Mouse (Mus musculus): ENCODE measurements around the gene Cand2. TPM values are rescaled to one million over a fixed set of nuclear protein-coding genes. Genes with fewer than 3 reads are reported as not detected.

Cand2 gene
- polyA plus RNA-seq, 1 experiment from 2014 or later = 36.8 TPM

DNA sequence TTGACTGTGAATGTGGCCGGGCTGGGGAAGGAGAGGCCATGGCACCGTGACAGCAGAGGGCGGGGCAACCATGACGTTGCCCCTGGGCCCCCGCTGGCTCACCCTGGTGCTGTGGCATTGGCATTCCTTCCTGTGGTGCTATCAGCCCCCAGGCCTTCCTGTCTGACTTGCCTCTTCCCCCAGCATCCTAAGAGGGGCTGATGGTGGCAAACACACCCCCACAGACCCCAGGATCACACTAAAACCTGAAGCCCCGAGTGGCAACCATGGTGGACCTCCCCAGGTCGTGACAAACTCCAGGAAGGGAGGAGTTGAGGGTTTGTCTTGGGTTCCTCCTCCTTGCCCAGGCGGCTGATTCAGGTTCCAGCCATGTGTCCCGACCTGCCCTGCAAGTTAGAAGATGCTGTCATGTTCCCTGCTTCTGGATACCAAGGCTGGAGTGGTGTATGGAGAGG lies 15.3 kb upstream of the Cand2 start:
- ATAC-seq (ENCODE audit: low FRiP score, low TSS enrichment) = 0 out of 2 replicates have a peak, but pooled peaks have one; percentile 37
- Histone ChIP-seq H3K4me1 (ENCODE audit: insufficient read depth, low read length) (peaks cover 31% of the 10 kb centered on the region), H3K9ac (replicated peaks; ENCODE audit: low read length) (no peak overlapping the region), H3K9me3 (ENCODE audit: low read length) (no peaks in the 10 kb centered on the region), H3K36me3 (ENCODE audit: insufficient read depth, low read length) (no peaks in the 10 kb centered on the region), H3K4me3 (ENCODE audit: low read length) (no peak overlapping the region), H3K27me3 (ENCODE audit: insufficient read depth, low read length) (no peaks in the 10 kb centered on the region), H3K4me2 (replicated peaks; ENCODE audit: low read depth, low read length) (no peak overlapping the region), H3K27ac (ENCODE audit: low read length) (peak overlapping the region; percentile 61; the same call in 1 of the 2 replicates)
- WGBS = 46% methylated on average over 9 of the region's 9 CpGs

DNA sequence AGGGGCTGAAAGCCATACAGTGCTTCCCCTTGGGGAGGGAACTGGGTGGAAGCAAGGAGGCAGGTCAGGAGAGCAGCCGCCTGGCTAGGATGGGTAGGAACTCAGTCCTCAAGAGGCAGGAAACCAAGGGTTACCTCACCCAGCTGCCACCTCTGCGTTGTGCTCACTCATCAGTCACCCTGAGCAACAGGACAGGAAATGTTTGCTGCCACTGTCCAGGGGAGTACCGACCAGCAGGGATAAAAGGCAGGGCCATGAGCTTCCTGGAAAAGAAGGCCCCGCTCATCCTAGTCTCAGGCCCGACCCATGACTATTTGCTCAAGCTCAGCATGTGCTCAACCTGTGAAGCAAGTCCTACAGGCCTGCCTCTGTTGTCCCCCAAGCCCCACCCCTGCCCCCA lies 14.9 kb upstream of the Cand2 start:
- H3K4me1 ChIP-seq (ENCODE audit: insufficient read depth, low read length) = peaks cover 34% of the 10 kb centered on the region
- no peak overlapping the region for H3K4me2 ChIP-seq (replicated peaks; ENCODE audit: low read depth, low read length)
- no peak overlapping the region for H3K4me3 ChIP-seq (ENCODE audit: low read length)
- H3K27ac ChIP-seq (ENCODE audit: low read length) = peak overlapping the region; percentile 61; the same call in 1 of the 2 replicates
- WGBS = 56% methylated on average over 5 of the region's 5 CpGs
- H3K9me3 ChIP-seq (ENCODE audit: low read length) = no peaks in the 10 kb centered on the region
- H3K9ac ChIP-seq (replicated peaks; ENCODE audit: low read length) = no peak overlapping the region
- no peak for ATAC-seq (ENCODE audit: low FRiP score, low TSS enrichment)
- H3K27me3 ChIP-seq (ENCODE audit: insufficient read depth, low read length) = no peaks in the 10 kb centered on the region
- no peaks in the 10 kb centered on the region for H3K36me3 ChIP-seq (ENCODE audit: insufficient read depth, low read length)

DNA sequence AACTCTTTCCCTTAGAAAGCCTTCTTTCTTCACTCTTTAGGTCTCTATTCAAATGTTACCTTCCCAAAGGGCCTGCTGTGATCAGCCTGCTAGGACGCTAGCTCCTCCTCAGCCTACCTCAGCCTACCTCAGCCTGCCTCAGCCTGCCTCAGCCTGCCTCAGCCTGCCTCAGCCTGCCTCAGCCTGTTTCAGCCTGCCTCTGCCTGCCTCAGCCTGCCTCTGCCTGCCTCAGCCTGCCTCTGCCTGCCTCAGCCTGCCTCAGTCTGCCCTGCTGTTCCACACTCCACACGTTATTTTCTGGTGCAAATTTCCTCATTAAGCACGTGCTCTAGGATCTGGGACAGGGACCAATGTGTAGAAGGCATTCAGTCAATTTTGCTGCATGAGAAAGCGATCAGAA lies 14.2 kb upstream of the Cand2 start:
- ATAC-seq (ENCODE audit: low FRiP score, low TSS enrichment) = no peak
- Histone ChIP-seq H3K27me3 (ENCODE audit: insufficient read depth, low read length) (no peaks in the 10 kb centered on the region), H3K9ac (replicated peaks; ENCODE audit: low read length) (no peak overlapping the region), H3K36me3 (ENCODE audit: insufficient read depth, low read length) (no peaks in the 10 kb centered on the region), H3K9me3 (ENCODE audit: low read length) (no peaks in the 10 kb centered on the region), H3K4me2 (replicated peaks; ENCODE audit: low read depth, low read length) (no peak overlapping the region), H3K4me1 (ENCODE audit: insufficient read depth, low read length) (peaks cover 37% of the 10 kb centered on the region), H3K27ac (ENCODE audit: low read length) (no peak overlapping the region), H3K4me3 (ENCODE audit: low read length) (no peak overlapping the region)
- 94% methylated on average over 4 of the region's 4 CpGs for WGBS

DNA sequence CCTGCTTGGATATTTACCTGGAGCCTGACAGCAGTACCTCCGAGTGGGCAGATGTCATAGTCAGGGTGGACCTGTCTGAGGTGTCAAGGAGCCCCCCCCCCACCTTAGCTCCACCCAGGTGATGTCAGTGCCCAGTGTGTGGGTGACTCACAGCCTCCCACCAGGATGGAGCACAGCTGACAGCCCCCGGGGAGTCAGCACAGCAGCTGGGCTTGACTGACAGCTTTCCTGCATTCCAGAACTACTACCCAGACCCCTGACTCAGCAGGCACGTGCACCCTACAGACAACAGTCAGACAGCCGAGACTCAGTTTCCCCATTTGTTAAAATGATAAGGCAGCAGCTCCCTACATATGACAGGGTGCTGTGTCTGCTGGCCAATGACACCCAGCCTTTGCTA lies 13.4 kb upstream of the Cand2 start:
- WGBS = 60% methylated on average over 4 of the region's 4 CpGs
- Histone ChIP-seq H3K36me3 (ENCODE audit: insufficient read depth, low read length) (no peaks in the 10 kb centered on the region), H3K4me1 (ENCODE audit: insufficient read depth, low read length) (peaks cover 37% of the 10 kb centered on the region), H3K27ac (ENCODE audit: low read length) (peak overlapping the region; percentile 53; the same call in 1 of the 2 replicates), H3K9me3 (ENCODE audit: low read length) (no peaks in the 10 kb centered on the region), H3K9ac (replicated peaks; ENCODE audit: low read length) (no peak overlapping the region), H3K4me3 (ENCODE audit: low read length) (no peak overlapping the region), H3K4me2 (replicated peaks; ENCODE audit: low read depth, low read length) (no peak overlapping the region), H3K27me3 (ENCODE audit: insufficient read depth, low read length) (no peaks in the 10 kb centered on the region)
- ATAC-seq (ENCODE audit: low FRiP score, low TSS enrichment) = no peak

- no peak within 1 kb of the TSS for H3K4me3 ChIP-seq (ENCODE audit: low read length)
- H3K36me3 ChIP-seq (ENCODE audit: insufficient read depth, low read length) = no peaks in the 10 kb centered on the region
- H3K9me3 ChIP-seq (ENCODE audit: low read length) = no peaks in the 10 kb centered on the region
- H3K27me3 ChIP-seq (ENCODE audit: insufficient read depth, low read length) = no peaks in the 10 kb centered on the region
- peak within 1 kb of the TSS; percentile 28 for H3K4me2 ChIP-seq (replicated peaks; ENCODE audit: low read depth, low read length)
- ATAC-seq (ENCODE audit: low FRiP score, low TSS enrichment) = peak; percentile 39
- WGBS = 3% methylated on average over 9 of the region's 9 CpGs
- peaks cover 37% of the 10 kb centered on the region for H3K4me1 ChIP-seq (ENCODE audit: insufficient read depth, low read length)
- peak within 1 kb of the TSS; percentile 45; the same call in 1 of the 2 replicates for H3K9ac ChIP-seq (replicated peaks; ENCODE audit: low read length)
- H3K27ac ChIP-seq (ENCODE audit: low read length) = peak within 1 kb of the TSS; percentile 86
Measured at GRCm38 (mm10) chr6:115761995-115762756, 12.2 kb upstream of the Cand2 start, which contains the start of gene Tmem40. TSS of gene Tmem40 (minus strand) at chr6:115762410.

GRCm38 (mm10) chr6:115764179-115764578 lies 10.2 kb upstream of the Cand2 start:
- ATAC-seq (ENCODE audit: low FRiP score, low TSS enrichment) = peak; percentile 92
- peaks cover 32% of the 10 kb centered on the region for H3K4me1 ChIP-seq (ENCODE audit: insufficient read depth, low read length)
- no peaks in the 10 kb centered on the region for H3K9me3 ChIP-seq (ENCODE audit: low read length)
- peak overlapping the region; percentile 35 for H3K4me2 ChIP-seq (replicated peaks; ENCODE audit: low read depth, low read length)
- H3K9ac ChIP-seq (replicated peaks; ENCODE audit: low read length) = peak overlapping the region; percentile 55
- 5% methylated on average over 7 of the region's 7 CpGs for WGBS
- H3K36me3 ChIP-seq (ENCODE audit: insufficient read depth, low read length) = no peaks in the 10 kb centered on the region
- peak overlapping the region; percentile 89 for H3K27ac ChIP-seq (ENCODE audit: low read length)
- H3K4me3 ChIP-seq (ENCODE audit: low read length) = no peak overlapping the region
- H3K27me3 ChIP-seq (ENCODE audit: insufficient read depth, low read length) = no peaks in the 10 kb centered on the region

- H3K4me2 ChIP-seq (replicated peaks; ENCODE audit: low read depth, low read length) = no peak overlapping the region
- no peak for ATAC-seq (ENCODE audit: low FRiP score, low TSS enrichment)
- WGBS = 38% methylated on average over 9 of the region's 9 CpGs
- H3K9ac ChIP-seq (replicated peaks; ENCODE audit: low read length) = no peak overlapping the region
- H3K27ac ChIP-seq (ENCODE audit: low read length) = peak overlapping the region; percentile 14; the same call in 1 of the 2 replicates
- peaks cover 16% of the 10 kb centered on the region for H3K4me1 ChIP-seq (ENCODE audit: insufficient read depth, low read length)
- H3K4me3 ChIP-seq (ENCODE audit: low read length) = no peak overlapping the region
- peaks cover under 1% of the 10 kb centered on the region; the same call in 1 of the 2 replicates for H3K9me3 ChIP-seq (ENCODE audit: low read length)
- H3K27me3 ChIP-seq (ENCODE audit: insufficient read depth, low read length) = no peaks in the 10 kb centered on the region
- no peaks in the 10 kb centered on the region for H3K36me3 ChIP-seq (ENCODE audit: insufficient read depth, low read length)
Measured at GRCm38 (mm10) chr6:115767357-115767756, 7.0 kb upstream of the Cand2 start.

DNA sequence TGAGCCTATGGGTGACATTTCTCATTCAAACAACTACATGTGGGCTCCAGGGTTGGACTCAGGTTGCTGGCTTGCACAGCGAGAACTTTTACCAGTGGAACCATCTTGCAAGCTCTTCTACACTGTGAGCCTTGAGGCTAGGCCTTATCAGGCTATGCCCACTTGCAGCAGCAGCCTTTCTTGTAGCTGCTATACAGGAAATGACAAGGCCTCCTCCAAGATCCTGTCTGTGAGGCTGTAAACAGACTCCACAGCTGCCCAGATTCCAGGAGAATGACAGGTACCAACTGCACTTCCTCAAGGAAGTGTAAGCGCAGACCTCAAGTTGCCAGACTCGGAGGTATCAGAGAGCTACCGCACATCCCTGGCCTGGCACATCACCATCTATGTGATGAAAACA lies 6.1 kb upstream of the Cand2 start:
- Histone ChIP-seq H3K9me3 (ENCODE audit: low read length) (peaks cover 3% of the 10 kb centered on the region; the same call in 1 of the 2 replicates), H3K27ac (ENCODE audit: low read length) (peak overlapping the region; percentile 14; the same call in 1 of the 2 replicates), H3K4me1 (ENCODE audit: insufficient read depth, low read length) (peaks cover 11% of the 10 kb centered on the region), H3K4me2 (replicated peaks; ENCODE audit: low read depth, low read length) (no peak overlapping the region), H3K36me3 (ENCODE audit: insufficient read depth, low read length) (no peaks in the 10 kb centered on the region), H3K27me3 (ENCODE audit: insufficient read depth, low read length) (no peaks in the 10 kb centered on the region), H3K4me3 (ENCODE audit: low read length) (no peak overlapping the region), H3K9ac (replicated peaks; ENCODE audit: low read length) (no peak overlapping the region)
- ATAC-seq (ENCODE audit: low FRiP score, low TSS enrichment) = no peak
- 69% methylated on average over 4 of the region's 4 CpGs for WGBS

DNA sequence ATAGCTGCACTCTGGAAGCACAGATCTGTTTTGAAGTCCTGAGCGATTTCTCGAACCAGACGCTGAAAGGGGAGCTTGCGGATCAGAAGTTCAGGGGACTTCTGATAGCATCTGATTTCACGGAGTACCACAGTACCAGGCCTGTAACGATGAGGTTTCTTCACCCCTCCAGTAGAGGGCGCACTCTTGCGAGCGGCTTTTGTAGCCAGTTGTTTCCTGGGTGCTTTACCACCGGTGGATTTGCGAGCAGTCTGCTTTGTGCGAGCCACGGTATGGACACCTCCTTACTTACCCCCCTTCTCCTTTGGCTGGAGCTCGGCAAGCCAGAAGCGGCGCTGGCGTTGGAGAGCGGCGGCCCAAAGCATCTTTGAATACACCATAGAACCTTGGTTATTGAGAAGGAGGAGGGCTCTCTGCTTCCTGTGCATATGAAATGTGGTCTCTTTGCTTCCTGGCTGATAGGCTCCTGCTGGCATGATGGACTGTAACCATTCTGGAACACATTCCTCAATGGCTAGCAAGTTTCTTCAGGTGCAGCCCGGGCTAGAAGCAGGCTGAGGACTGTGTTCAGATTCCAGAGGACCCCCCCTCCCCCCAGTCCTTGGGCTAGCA lies 4.2 kb upstream of the Cand2 start:
- ATAC-seq (ENCODE audit: low FRiP score, low TSS enrichment) = no peak
- WGBS = 85% methylated on average over 20 of the region's 20 CpGs

DNA sequence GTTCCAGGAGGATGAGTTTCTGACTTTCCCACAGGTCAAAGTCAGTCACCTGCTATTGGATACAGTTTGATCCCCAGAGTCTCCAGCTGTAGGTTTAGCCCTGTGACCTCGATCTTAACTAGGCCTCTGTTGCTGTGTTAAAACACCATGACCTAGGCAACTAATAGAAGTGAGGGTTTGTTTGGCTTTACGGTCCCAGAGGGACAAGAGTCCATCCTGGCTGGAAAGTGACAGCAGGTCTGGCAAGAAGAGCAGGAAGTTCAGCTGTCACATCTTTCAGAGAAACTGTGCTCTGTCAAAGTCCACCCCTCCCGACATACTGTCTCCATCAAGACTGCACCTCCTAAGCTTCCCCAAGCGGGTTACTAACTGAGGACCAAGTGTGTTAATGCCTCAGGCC lies 3.5 kb upstream of the Cand2 start:
- no peak for ATAC-seq (ENCODE audit: low FRiP score, low TSS enrichment)
- Histone ChIP-seq H3K27me3 (ENCODE audit: insufficient read depth, low read length) (no peaks in the 10 kb centered on the region), H3K9ac (replicated peaks; ENCODE audit: low read length) (no peak overlapping the region), H3K4me2 (replicated peaks; ENCODE audit: low read depth, low read length) (no peak overlapping the region), H3K36me3 (ENCODE audit: insufficient read depth, low read length) (no peaks in the 10 kb centered on the region), H3K9me3 (ENCODE audit: low read length) (peaks cover 3% of the 10 kb centered on the region; the same call in 1 of the 2 replicates), H3K4me3 (ENCODE audit: low read length) (no peak overlapping the region), H3K27ac (ENCODE audit: low read length) (no peak overlapping the region), H3K4me1 (ENCODE audit: insufficient read depth, low read length) (peaks cover 13% of the 10 kb centered on the region)
- WGBS = 50% methylated on average over 4 of the region's 4 CpGs

More for the DNA sequence above, 4.2 kb upstream of the Cand2 start:
- no peaks in the 10 kb centered on the region for H3K36me3 ChIP-seq (ENCODE audit: insufficient read depth, low read length)
- no peak overlapping the region for H3K4me3 ChIP-seq (ENCODE audit: low read length)
- no peak overlapping the region for H3K4me2 ChIP-seq (replicated peaks; ENCODE audit: low read depth, low read length)
- H3K27ac ChIP-seq (ENCODE audit: low read length) = no peak overlapping the region
- H3K4me1 ChIP-seq (ENCODE audit: insufficient read depth, low read length) = peaks cover 6% of the 10 kb centered on the region
- no peak overlapping the region for H3K9ac ChIP-seq (replicated peaks; ENCODE audit: low read length)
- H3K9me3 ChIP-seq (ENCODE audit: low read length) = peaks cover 3% of the 10 kb centered on the region; the same call in 1 of the 2 replicates
- no peaks in the 10 kb centered on the region for H3K27me3 ChIP-seq (ENCODE audit: insufficient read depth, low read length)
